Mouse (Mus musculus) MEL (cell line): ENCODE measurements around the gene Lrrc8a. TPM values are rescaled to one million over a fixed set of nuclear protein-coding genes. Genes with fewer than 3 reads are reported as not detected.

Experiments used
- DNase-seq: peaks from one replicate; pipeline ENCODE4 v3.0.0; 2011; ENCODE audit warnings: low read depth, low spot score
- H3K27ac ChIP-seq: 2 replicates; pipeline ENCODE4 v1.5.1; 2012; ENCODE audit warnings: low read depth, mild to moderate bottlenecking, control low read depth, low read length, moderate library complexity; ENCODE audit not compliant: control insufficient read depth
- H3K27me3 ChIP-seq, 2 experiments: fragments of 150-350 bp in 1 of 2; sonication (generic) in 1 of 2; 2 replicates each; pipeline ENCODE4 v1.6.1; 2012; ENCODE audit warnings: low read length in 2 of 2, mild to moderate bottlenecking in 2 of 2, improper control_type of control experiment in 1 of 2, moderate library complexity in 1 of 2; ENCODE audit not compliant: insufficient read depth in 2 of 2, control insufficient read depth in 1 of 2
- H3K36me3 ChIP-seq, 2 experiments: 2 replicates each; pipeline ENCODE4 v1.6.1; 2012 to 2014; ENCODE audit warnings: low read length in 2 of 2, improper control_type of control experiment in 1 of 2, inconsistent platforms in 1 of 2, mild to moderate bottlenecking in 1 of 2; ENCODE audit not compliant: insufficient read depth in 2 of 2, control insufficient read depth in 1 of 2
- H3K4me1 ChIP-seq, 2 experiments: fragments of 150-350 bp in 1 of 2; sonication (generic) in 1 of 2; 2 replicates each; pipeline ENCODE4 v1.6.1; 2012; ENCODE audit warnings: low read length in 2 of 2, improper control_type of control experiment in 1 of 2, mild to moderate bottlenecking in 1 of 2; ENCODE audit not compliant: insufficient read depth in 2 of 2, control insufficient read depth in 1 of 2
- H3K4me3 ChIP-seq, 2 experiments: fragments of 150-350 bp in 1 of 2; sonication (generic) in 1 of 2; 2 replicates each; pipeline ENCODE4 v1.5.1; 2012; ENCODE audit warnings: low read depth in 2 of 2, low read length in 2 of 2, mild to moderate bottlenecking in 2 of 2, moderate library complexity in 2 of 2, control low read depth in 1 of 2, improper control_type of control experiment in 1 of 2; ENCODE audit not compliant: control insufficient read depth in 1 of 2, insufficient read depth in 1 of 2
- H3K79me2 ChIP-seq: 2 replicates; pipeline ENCODE4 v1.6.1; 2012; ENCODE audit warnings: mild to moderate bottlenecking, low read length, moderate library complexity; ENCODE audit not compliant: control insufficient read depth, poor library complexity, insufficient read depth
- H3K9ac ChIP-seq: 2 replicates; pipeline ENCODE4 v1.6.1; 2012; ENCODE audit warnings: low read depth, mild to moderate bottlenecking, control low read depth, low read length, moderate library complexity; ENCODE audit not compliant: control insufficient read depth, poor library complexity, severe bottlenecking
- H3K9me3 ChIP-seq: fragments of 150-350 bp; sonication (generic); replicated peaks from 2 replicates; pipeline ENCODE4 v1.6.1; 2012; ENCODE audit warnings: mild to moderate bottlenecking, low read length, improper control_type of control experiment, moderate library complexity; ENCODE audit not compliant: insufficient read depth
- BHLHE40 ChIP-seq: IDR thresholded peaks from 2 replicates; pipeline ENCODE4 v1.6.1; 2012; ENCODE audit warnings: low read depth, mild to moderate bottlenecking, inconsistent platforms, low read length, improper control_type of control experiment, borderline replicate concordance
- CHD1 ChIP-seq: IDR thresholded peaks from 2 replicates; pipeline ENCODE4 v1.6.1; 2012; ENCODE audit warnings: low read depth, mild to moderate bottlenecking, inconsistent platforms, low read length, improper control_type of control experiment
- CHD2 ChIP-seq: IDR thresholded peaks from 2 replicates; pipeline ENCODE4 v1.6.1; 2011; ENCODE audit warnings: low read length, improper control_type of control experiment
- CTCF ChIP-seq, 3 experiments: IDR thresholded peaks in 2 of 3; conservative IDR thresholded peaks in 1 of 3; 2 replicates each; pipeline ENCODE4 v1.5.1; 2011 to 2012; ENCODE audit warnings: low read length in 3 of 3, low read depth in 2 of 3, mild to moderate bottlenecking in 2 of 3, improper control_type of control experiment in 1 of 3, inconsistent platforms in 1 of 3, mixed read lengths in 1 of 3, moderate library complexity in 1 of 3; ENCODE audit not compliant: control insufficient read depth in 1 of 3, insufficient read depth in 1 of 3, poor library complexity in 1 of 3, severe bottlenecking in 1 of 3
- GABPA ChIP-seq: IDR thresholded peaks from 2 replicates; pipeline ENCODE4 v1.6.1; 2012; ENCODE audit warnings: low read depth, mild to moderate bottlenecking, inconsistent platforms, low read length, improper control_type of control experiment, moderate library complexity
- GATA1 ChIP-seq: IDR thresholded peaks from 2 replicates; pipeline ENCODE4 v1.6.1; 2011; ENCODE audit warnings: low read depth, low read length, improper control_type of control experiment
- JUND ChIP-seq: IDR thresholded peaks from 2 replicates; pipeline ENCODE4 v1.6.1; 2011; ENCODE audit warnings: low read depth, mild to moderate bottlenecking, improper control_type of control experiment, low read length
- KAT2A ChIP-seq: conservative IDR thresholded peaks from 2 replicates; pipeline ENCODE4 v1.6.1; 2012; ENCODE audit warnings: low read depth, low read length, improper control_type of control experiment, inconsistent platforms
- MAX ChIP-seq: IDR thresholded peaks from 2 replicates; pipeline ENCODE4 v1.6.1; 2011; ENCODE audit warnings: low read length, improper control_type of control experiment
- MXI1 ChIP-seq: IDR thresholded peaks from 2 replicates; pipeline ENCODE4 v1.6.1; 2011; ENCODE audit warnings: mild to moderate bottlenecking, low read depth, low read length, improper control_type of control experiment
- POLR2AphosphoS2 ChIP-seq: IDR thresholded peaks from 2 replicates; pipeline ENCODE4 v1.6.1; 2011; ENCODE audit warnings: low read length, improper control_type of control experiment
- RAD21 ChIP-seq: IDR thresholded peaks from 2 replicates; pipeline ENCODE4 v1.6.1; 2011; ENCODE audit warnings: mild to moderate bottlenecking, low read depth, low read length, improper control_type of control experiment
- RCOR1 ChIP-seq: IDR thresholded peaks from 2 replicates; pipeline ENCODE4 v1.6.1; 2012; ENCODE audit warnings: low read depth, mild to moderate bottlenecking, inconsistent platforms, low read length, improper control_type of control experiment
- SMC3 ChIP-seq: IDR thresholded peaks from 2 replicates; pipeline ENCODE4 v1.6.1; 2011; ENCODE audit warnings: low read depth, low read length, improper control_type of control experiment
- TCF12 ChIP-seq: IDR thresholded peaks from 2 replicates; pipeline ENCODE4 v1.6.1; 2014; ENCODE audit warnings: low read depth, mild to moderate bottlenecking, inconsistent platforms, low read length, improper control_type of control experiment, moderate library complexity
- UBTF ChIP-seq: IDR thresholded peaks from 2 replicates; pipeline ENCODE4 v1.6.1; 2012; ENCODE audit warnings: low read depth, mild to moderate bottlenecking, inconsistent platforms, low read length, improper control_type of control experiment, moderate library complexity, borderline replicate concordance; ENCODE audit not compliant: insufficient read depth
- USF2 ChIP-seq, 2 experiments: IDR thresholded peaks; 2 replicates each; pipeline ENCODE4 v1.6.1; 2011 to 2012; ENCODE audit warnings: improper control_type of control experiment in 2 of 2, low read length in 2 of 2, borderline replicate concordance in 1 of 2, inconsistent platforms in 1 of 2, low read depth in 1 of 2, mild to moderate bottlenecking in 1 of 2; ENCODE audit not compliant: insufficient read depth in 1 of 2
- ZC3H11A ChIP-seq: IDR thresholded peaks from 2 replicates; pipeline ENCODE4 v1.6.1; 2012; ENCODE audit warnings: low read depth, mild to moderate bottlenecking, inconsistent platforms, low read length, improper control_type of control experiment
- ZKSCAN1 ChIP-seq: IDR thresholded peaks from 2 replicates; pipeline ENCODE4 v1.6.1; 2012; ENCODE audit warnings: low read depth, mild to moderate bottlenecking, inconsistent platforms, low read length, improper control_type of control experiment, moderate library complexity
- polyA plus RNA-seq, 2 experiments: library from polyadenylated mRNA; stranded (reverse) in 1 of 2; unstranded in 1 of 2; fragments of >175 nt in 1 of 2; fragments of >200 nt in 1 of 2; gene quantifications; 2 replicates each; pipeline versions ENCODE4 v1.2.1 to v1.2.4; 2012; ENCODE audit warnings: low replicate concordance in 2 of 2, low read depth in 1 of 2; ENCODE audit not compliant: insufficient read length in 2 of 2, insufficient read depth in 1 of 2, missing spikeins in 1 of 2
- total RNA-seq: library from RNA; depleted of rRNA; stranded (reverse); fragments of 300-350 nt; gene quantifications from 2 replicates; pipeline ENCODE4 v1.2.3, GENCODE M21; 2012

Lrrc8a gene
- total and polyA plus RNA-seq, 3 experiments: 6.9 to 8.3 TPM; not detected in 1

DNA sequence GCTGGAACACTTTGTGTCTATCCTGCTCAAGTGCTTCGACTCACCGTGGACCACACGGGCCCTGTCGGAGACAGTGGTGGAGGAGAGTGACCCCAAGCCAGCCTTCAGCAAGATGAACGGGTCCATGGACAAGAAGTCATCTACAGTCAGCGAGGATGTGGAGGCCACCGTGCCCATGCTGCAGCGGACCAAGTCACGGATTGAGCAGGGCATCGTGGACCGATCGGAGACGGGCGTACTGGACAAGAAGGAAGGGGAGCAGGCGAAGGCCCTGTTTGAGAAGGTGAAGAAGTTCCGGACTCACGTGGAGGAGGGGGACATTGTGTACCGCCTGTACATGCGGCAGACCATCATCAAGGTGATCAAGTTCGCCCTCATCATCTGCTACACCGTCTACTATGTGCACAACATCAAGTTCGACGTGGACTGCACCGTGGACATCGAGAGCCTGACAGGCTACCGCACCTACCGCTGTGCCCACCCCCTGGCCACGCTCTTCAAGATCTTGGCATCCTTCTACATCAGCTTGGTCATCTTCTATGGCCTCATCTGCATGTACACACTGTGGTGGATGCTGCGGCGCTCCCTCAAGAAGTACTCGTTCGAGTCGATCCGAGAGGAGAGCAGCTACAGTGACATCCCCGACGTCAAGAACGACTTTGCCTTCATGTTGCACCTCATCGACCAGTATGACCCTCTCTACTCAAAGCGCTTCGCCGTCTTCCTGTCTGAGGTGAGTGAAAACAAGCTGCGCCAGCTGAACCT lies 18.3 kb downstream of the Lrrc8a start:
- H3K27ac ChIP-seq: no peak overlapping the region
- TF ChIP-seq KAT2A (no peak), RCOR1 (no peak), CHD1 (no peak), ZKSCAN1 (no peak), USF2 (IDR thresholded peaks at IDR 0.05; ENCODE audit: borderline replicate concordance in 1 of 2, insufficient read depth in 1 of 2, low read depth in 1 of 2, low read length in 2 of 2) (no peak)
- peaks cover 5 to 8% of the 10 kb centered on the region in 2 experiments for H3K4me1 ChIP-seq
- peaks cover 0 to 9% of the 10 kb centered on the region in 2 experiments; a peak in 3 of 4 replicates for H3K36me3 ChIP-seq
- no peaks in the 10 kb centered on the region for H3K9me3 ChIP-seq
- no peaks in the 10 kb centered on the region for H3K79me2 ChIP-seq
- H3K4me3 ChIP-seq: no peak overlapping the region
- H3K27me3 ChIP-seq: no peaks in the 10 kb centered on the region
- no peak for DNase-seq
- H3K9ac ChIP-seq: no peak overlapping the region

DNA sequence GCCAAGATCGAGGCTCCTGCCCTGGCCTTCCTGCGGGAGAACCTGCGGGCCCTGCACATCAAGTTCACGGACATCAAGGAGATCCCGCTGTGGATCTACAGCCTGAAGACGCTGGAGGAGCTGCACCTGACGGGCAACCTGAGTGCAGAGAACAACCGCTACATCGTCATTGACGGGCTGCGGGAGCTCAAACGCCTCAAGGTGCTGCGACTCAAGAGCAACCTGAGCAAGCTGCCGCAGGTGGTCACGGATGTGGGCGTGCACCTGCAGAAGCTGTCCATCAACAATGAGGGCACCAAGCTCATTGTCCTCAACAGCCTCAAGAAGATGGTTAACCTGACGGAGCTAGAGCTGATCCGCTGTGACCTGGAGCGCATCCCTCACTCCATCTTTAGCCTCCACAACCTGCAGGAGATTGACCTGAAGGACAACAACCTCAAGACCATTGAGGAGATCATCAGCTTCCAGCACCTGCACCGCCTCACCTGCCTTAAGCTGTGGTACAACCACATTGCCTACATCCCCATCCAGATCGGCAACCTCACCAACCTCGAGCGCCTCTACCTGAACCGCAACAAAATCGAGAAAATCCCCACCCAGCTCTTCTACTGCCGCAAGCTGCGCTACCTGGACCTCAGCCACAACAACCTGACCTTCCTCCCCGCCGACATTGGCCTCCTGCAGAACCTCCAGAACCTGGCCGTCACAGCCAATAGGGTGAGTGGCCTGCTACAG lies 19.3 kb downstream of the Lrrc8a start:
- Histone ChIP-seq H3K36me3 (peaks cover 0 to 2% of the 10 kb centered on the region in 2 experiments; a peak in 3 of 4 replicates), H3K4me3 (no peak overlapping the region)

More for the DNA sequence above, 19.3 kb downstream of the Lrrc8a start:
- TF ChIP-seq SMC3 (no peak), GABPA (no peak), MAX (no peak), UBTF (no peak), POLR2AphosphoS2 (no peak), TCF12 (no peak), CTCF (IDR thresholded peaks at IDR 0.05 in 2 of 3, conservative IDR thresholded peaks at IDR 0.05 in 1 of 3; ENCODE audit: control insufficient read depth in 1 of 3, insufficient read depth in 1 of 3, low read depth in 2 of 3, low read length in 3 of 3, poor library complexity in 1 of 3, severe bottlenecking in 1 of 3) (no peak), RCOR1 (no peak), ZKSCAN1 (no peak), USF2 (IDR thresholded peaks at IDR 0.05; ENCODE audit: borderline replicate concordance in 1 of 2, insufficient read depth in 1 of 2, low read depth in 1 of 2, low read length in 2 of 2) (no peak), ZC3H11A (no peak), JUND (no peak), GATA1 (no peak), BHLHE40 (no peak), CHD2 (no peak), RAD21 (no peak), MXI1 (no peak)
- no peak for DNase-seq
- no peaks in the 10 kb centered on the region for H3K9me3 ChIP-seq
- H3K79me2 ChIP-seq: no peaks in the 10 kb centered on the region
- H3K27ac ChIP-seq: no peak overlapping the region
- H3K27me3 ChIP-seq: no peaks in the 10 kb centered on the region
- no peak overlapping the region for H3K9ac ChIP-seq
- peaks cover 2 to 3% of the 10 kb centered on the region in 2 experiments; a peak in 3 of 4 replicates for H3K4me1 ChIP-seq
